Mouse (Mus musculus) midbrain, embryonic 16.5 days (tissue): ENCODE data around the gene Ddx59. TPM values are rescaled to one million over a fixed set of nuclear protein-coding genes. Genes with fewer than 3 reads are reported as not detected.

Experiments used
- ATAC-seq: fragments of 200-750 bp; cut with Nextera tagmentation; 2 replicates; pipeline ENCODE4 v1.8.0; 2017; ENCODE audit warnings: moderate TSS enrichment
- H3K27ac ChIP-seq: fragments of 300-500 bp; sonication (generic); 2 replicates; pipeline ENCODE4 v1.5.1; 2014; ENCODE audit warnings: mild to moderate bottlenecking, low read length, mixed read lengths
- H3K27me3 ChIP-seq: fragments of 300-500 bp; sonication (generic); 2 replicates; pipeline ENCODE4 v1.6.1; 2014; ENCODE audit warnings: low read depth, low read length, mixed read lengths; ENCODE audit not compliant: control insufficient read depth, insufficient read depth
- H3K36me3 ChIP-seq: fragments of 300-500 bp; sonication (generic); 2 replicates; pipeline ENCODE4 v1.6.1; 2014; ENCODE audit warnings: mild to moderate bottlenecking, low read length, moderate library complexity, mixed read lengths; ENCODE audit not compliant: control insufficient read depth, insufficient read depth
- H3K4me1 ChIP-seq: fragments of 300-500 bp; sonication (generic); 2 replicates; pipeline ENCODE4 v1.6.1; 2014; ENCODE audit warnings: mild to moderate bottlenecking, low read length, mixed read lengths; ENCODE audit not compliant: control insufficient read depth, insufficient read depth
- H3K4me2 ChIP-seq: fragments of 300-500 bp; sonication (generic); 2 replicates; pipeline ENCODE4 v1.6.1; 2014; ENCODE audit warnings: mild to moderate bottlenecking, low read length, mixed read lengths
- H3K4me3 ChIP-seq: fragments of 300-500 bp; sonication (generic); 2 replicates; pipeline ENCODE4 v1.5.1; 2014; ENCODE audit warnings: low read depth, mild to moderate bottlenecking, low read length, moderate library complexity, mixed read lengths
- H3K9ac ChIP-seq: fragments of 300-500 bp; sonication (generic); 2 replicates; pipeline ENCODE4 v1.6.1; 2014; ENCODE audit warnings: low read depth, low read length, mixed read lengths
- H3K9me3 ChIP-seq: fragments of 300-500 bp; sonication (generic); replicated peaks from 2 replicates; pipeline ENCODE4 v1.6.1; 2014; ENCODE audit warnings: mild to moderate bottlenecking, low read length, mixed read lengths; ENCODE audit not compliant: control insufficient read depth, poor library complexity, severe bottlenecking
- WGBS: fragments of 180-500 bp; shearing (Covaris S2); extraction: QIAGEN DNeasy Blood & Tissue Kit; methylation state at CpG from one replicate; pipeline ENCODE4 v1.1.7; 2014; 5-methylcytosine and 5-hydroxymethylcytosine counted together
- polyA plus RNA-seq: library from polyadenylated mRNA; unstranded; fragments of >200 nt; fragmentation: Nextera tagmentation; extraction: Ambion mirVana; gene quantifications from 2 replicates; pipeline ENCODE4 v1.2.1, GENCODE M21; 2015

Gene Ddx59
- polyA plus RNA-seq, 1 experiment from 2014 or later = 14.5 TPM

- Histone ChIP-seq H3K4me2 (no peak overlapping the region), H3K9me3 (no peaks in the 10 kb centered on the region)
- 69% methylated on average over 4 of the region's 4 CpGs for WGBS
Observed at GRCm38 (mm10) chr1:136457403-136457802, 42.3 kb downstream of the Ddx59 start.

GRCm38 (mm10) chr1:136458691-136459245 lies 43.7 kb downstream of the Ddx59 start:
- H3K9ac ChIP-seq = no peak overlapping the region
- no peaks in the 10 kb centered on the region for H3K9me3 ChIP-seq
- H3K27me3 ChIP-seq = no peaks in the 10 kb centered on the region
- no peak overlapping the region for H3K4me2 ChIP-seq
- H3K36me3 ChIP-seq = no peaks in the 10 kb centered on the region
- H3K4me1 ChIP-seq = no peaks in the 10 kb centered on the region
- ATAC-seq = peak; percentile 51; the same call in 1 of the 2 replicates
- WGBS = 25% methylated on average over 9 of the region's 9 CpGs
- H3K27ac ChIP-seq = no peak overlapping the region
- no peak overlapping the region for H3K4me3 ChIP-seq

More at GRCm38 (mm10) chr1:136457403-136457802, 42.3 kb downstream of the Ddx59 start:
- no peaks in the 10 kb centered on the region for H3K36me3 ChIP-seq
- H3K27me3 ChIP-seq = no peaks in the 10 kb centered on the region
- no peaks in the 10 kb centered on the region for H3K4me1 ChIP-seq
- no peak overlapping the region for H3K27ac ChIP-seq
- no peak overlapping the region for H3K9ac ChIP-seq
- no peak for ATAC-seq
- H3K4me3 ChIP-seq = no peak overlapping the region

GRCm38 (mm10) chr1:136462443-136462842 lies 47.4 kb downstream of the Ddx59 start:
- Histone ChIP-seq H3K4me3 (no peak overlapping the region), H3K4me2 (no peak overlapping the region), H3K4me1 (peaks cover 5% of the 10 kb centered on the region), H3K36me3 (no peaks in the 10 kb centered on the region), H3K9me3 (no peaks in the 10 kb centered on the region), H3K9ac (no peak overlapping the region), H3K27ac (no peak overlapping the region), H3K27me3 (no peaks in the 10 kb centered on the region)
- 56% methylated on average over 10 of the region's 10 CpGs for WGBS
- no peak for ATAC-seq

GRCm38 (mm10) chr1:136465168-136465567 lies 50.1 kb downstream of the Ddx59 start:
- no peak overlapping the region for H3K9ac ChIP-seq
- H3K27me3 ChIP-seq = no peaks in the 10 kb centered on the region
- H3K9me3 ChIP-seq = no peaks in the 10 kb centered on the region
- no peak for ATAC-seq
- peaks cover 5% of the 10 kb centered on the region for H3K4me1 ChIP-seq
- no peak overlapping the region for H3K27ac ChIP-seq
- no peaks in the 10 kb centered on the region for H3K36me3 ChIP-seq
- no peak overlapping the region for H3K4me3 ChIP-seq
- H3K4me2 ChIP-seq = no peak overlapping the region

- ATAC-seq = peak; percentile 98
- WGBS = under 1% methylated on average over 52 of the region's 52 CpGs
- H3K4me1 ChIP-seq = peaks cover 5% of the 10 kb centered on the region
Observed at GRCm38 (mm10) chr1:136466143-136466811, 51.2 kb downstream of the Ddx59 start, which contains the start of gene Kif14. Gene Kif14, plus strand, starts transcription at chr1:136466343.

GRCm38 (mm10) chr1:136469408-136469807 lies 54.3 kb downstream of the Ddx59 start:
- Histone ChIP-seq H3K9me3 (no peaks in the 10 kb centered on the region), H3K27me3 (no peaks in the 10 kb centered on the region), H3K36me3 (no peaks in the 10 kb centered on the region), H3K4me1 (peaks cover 5% of the 10 kb centered on the region), H3K4me3 (no peak overlapping the region), H3K4me2 (no peak overlapping the region), H3K9ac (peak overlapping the region; percentile 14; the same call in 1 of the 2 replicates), H3K27ac (no peak overlapping the region)
- ATAC-seq = no peak
- 96% methylated on average over 4 of the region's 4 CpGs for WGBS

More at GRCm38 (mm10) chr1:136466143-136466811, 51.2 kb downstream of the Ddx59 start, which contains the start of gene Kif14:
- H3K4me3 ChIP-seq = peak within 1 kb of the TSS; percentile 55
- no peaks in the 10 kb centered on the region for H3K27me3 ChIP-seq
- peak within 1 kb of the TSS; percentile 100 for H3K4me2 ChIP-seq
- peak within 1 kb of the TSS; percentile 52; the same call in 1 of the 2 replicates for H3K9ac ChIP-seq
- H3K36me3 ChIP-seq = no peaks in the 10 kb centered on the region
- no peaks in the 10 kb centered on the region for H3K9me3 ChIP-seq
- H3K27ac ChIP-seq = no peak within 1 kb of the TSS

GRCm38 (mm10) chr1:136470471-136470870 lies 55.4 kb downstream of the Ddx59 start:
- H3K36me3 ChIP-seq = no peaks in the 10 kb centered on the region
- no peak overlapping the region for H3K4me3 ChIP-seq
- H3K9me3 ChIP-seq = no peaks in the 10 kb centered on the region
- no peaks in the 10 kb centered on the region for H3K27me3 ChIP-seq
- no peak for ATAC-seq
- WGBS = 15% methylated on average over 6 of the region's 6 CpGs
- no peak overlapping the region for H3K9ac ChIP-seq
- no peak overlapping the region for H3K4me2 ChIP-seq
- no peak overlapping the region for H3K27ac ChIP-seq
- H3K4me1 ChIP-seq = peaks cover 5% of the 10 kb centered on the region

Other genes with a start within 250 kb of the Ddx59 start
- not detected in 2 replicates for gene Mroh3, start 202.4 kb upstream of the Ddx59 start, polyA plus RNA-seq
- gene Inava, start 181.0 kb upstream of the Ddx59 start, polyA plus RNA-seq = 1.5 and 3.0 TPM in 2 replicates
- 0.72 and 0.77 TPM in 2 replicates for gene Gpr25, start 154.4 kb upstream of the Ddx59 start, polyA plus RNA-seq
- 27.2 and 32.3 TPM in 2 replicates for gene Camsap2, start 69.2 kb upstream of the Ddx59 start, polyA plus RNA-seq
- 0.54 and 0.62 TPM in 2 replicates for gene Kif14, start 51.1 kb downstream of the Ddx59 start, polyA plus RNA-seq
- gene Zfp281, start 209.6 kb downstream of the Ddx59 start, polyA plus RNA-seq = 20.8 and 24.5 TPM in 2 replicates